Mouse (Mus musculus) erythroblast, embryonic 14.5 days (primary cell): ENCODE data around the gene Gm17545. TPM values are rescaled to one million over a fixed set of nuclear protein-coding genes. Genes with fewer than 3 reads are reported as not detected.

ENCODE experiments used
- H3K27me3 ChIP-seq: 2 replicates; pipeline ENCODE4 v1.6.1; 2012; ENCODE audit warnings: inconsistent platforms; ENCODE audit not compliant: control insufficient read depth
- H3K36me3 ChIP-seq: 2 replicates; pipeline ENCODE4 v1.6.1; 2012; ENCODE audit warnings: mild to moderate bottlenecking, inconsistent platforms; ENCODE audit not compliant: control insufficient read depth
- H3K4me1 ChIP-seq: 2 replicates; pipeline ENCODE4 v1.6.1; 2012; ENCODE audit warnings: inconsistent platforms; ENCODE audit not compliant: control insufficient read depth
- H3K4me3 ChIP-seq: replicated peaks from 2 replicates; pipeline ENCODE3; 2012; ENCODE audit warnings: moderate library complexity, mild to moderate bottlenecking, inconsistent platforms
- H3K9me3 ChIP-seq: 2 replicates; pipeline ENCODE4 v1.6.1; 2012; ENCODE audit warnings: low read length, inconsistent platforms, mixed read lengths; ENCODE audit not compliant: control insufficient read depth
- GATA1 ChIP-seq: IDR thresholded peaks from 2 replicates; pipeline ENCODE4 v1.6.1; 2012; ENCODE audit warnings: low read length, inconsistent platforms, mixed read lengths
- TAL1 ChIP-seq: IDR thresholded peaks from 3 replicates; pipeline ENCODE4 v1.6.1; 2012; ENCODE audit warnings: low read length, inconsistent platforms, mixed read lengths
- polyA plus RNA-seq: library from polyadenylated mRNA; stranded (reverse); fragments of >175 nt; gene quantifications from 2 replicates; pipeline ENCODE4 v1.2.3, GENCODE M21; 2012

Gene Gm17545
- polyA plus RNA-seq, 1 experiment: not detected

DNA sequence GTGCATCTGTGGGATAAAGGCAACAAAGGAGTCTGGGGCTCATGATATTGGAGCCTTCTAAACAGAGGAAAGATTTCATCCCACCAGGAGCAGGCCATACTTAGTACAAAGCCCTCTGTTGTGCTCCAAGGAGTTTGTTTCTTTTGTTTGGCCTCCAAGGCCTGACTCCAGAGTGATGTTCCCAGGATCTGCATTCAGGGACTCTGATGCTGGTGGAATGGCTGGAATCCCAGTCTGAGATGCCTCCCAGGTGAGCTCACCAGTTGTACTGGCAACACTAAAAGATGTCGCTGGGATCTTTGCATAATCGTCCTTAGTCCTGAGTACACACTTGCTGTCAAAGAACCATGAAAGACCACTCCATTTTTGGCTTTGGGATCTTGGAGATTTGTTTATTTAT lies 20.0 kb upstream of the Gm17545 start:
- Histone ChIP-seq H3K27me3 (no peaks in the 10 kb centered on the region), H3K4me1 (peaks cover 8% of the 10 kb centered on the region), H3K9me3 (no peaks in the 10 kb centered on the region), H3K36me3 (no peaks in the 10 kb centered on the region), H3K4me3 (no peak overlapping the region)
- TF ChIP-seq GATA1 (no peak), TAL1 (no peak)

DNA sequence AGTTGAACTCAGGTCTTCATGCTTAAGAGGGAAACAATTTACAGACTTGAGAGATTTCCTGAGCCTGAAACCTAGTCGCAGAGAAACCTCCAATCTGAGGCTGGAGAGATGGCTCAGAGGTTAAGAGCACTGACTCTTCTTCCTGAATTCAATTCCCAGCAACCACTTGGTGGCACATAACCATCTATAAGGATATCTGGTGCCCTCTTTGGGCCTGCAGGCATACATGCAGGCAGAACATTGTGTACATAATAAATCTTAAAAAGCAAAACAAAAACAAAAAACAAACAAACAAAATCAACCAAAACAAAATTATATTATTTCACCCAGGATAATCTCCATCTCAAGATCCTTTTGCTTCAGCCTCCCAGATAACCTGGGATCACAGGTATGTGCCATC lies 15.3 kb upstream of the Gm17545 start:
- TF ChIP-seq GATA1 (no peak), TAL1 (no peak)
- Histone ChIP-seq H3K4me3 (no peak overlapping the region), H3K27me3 (no peaks in the 10 kb centered on the region), H3K4me1 (no peaks in the 10 kb centered on the region), H3K36me3 (no peaks in the 10 kb centered on the region), H3K9me3 (no peaks in the 10 kb centered on the region)

- Histone ChIP-seq H3K4me1 (peaks cover 8% of the 10 kb centered on the region), H3K27me3 (no peaks in the 10 kb centered on the region), H3K9me3 (no peaks in the 10 kb centered on the region), H3K36me3 (peaks cover 27% of the 10 kb centered on the region), H3K4me3 (no peak overlapping the region)
- TF ChIP-seq TAL1 (no peak), GATA1 (no peak)
Measured at GRCm38 (mm10) chr9:22443157-22443556, 10.9 kb upstream of the Gm17545 start.

DNA sequence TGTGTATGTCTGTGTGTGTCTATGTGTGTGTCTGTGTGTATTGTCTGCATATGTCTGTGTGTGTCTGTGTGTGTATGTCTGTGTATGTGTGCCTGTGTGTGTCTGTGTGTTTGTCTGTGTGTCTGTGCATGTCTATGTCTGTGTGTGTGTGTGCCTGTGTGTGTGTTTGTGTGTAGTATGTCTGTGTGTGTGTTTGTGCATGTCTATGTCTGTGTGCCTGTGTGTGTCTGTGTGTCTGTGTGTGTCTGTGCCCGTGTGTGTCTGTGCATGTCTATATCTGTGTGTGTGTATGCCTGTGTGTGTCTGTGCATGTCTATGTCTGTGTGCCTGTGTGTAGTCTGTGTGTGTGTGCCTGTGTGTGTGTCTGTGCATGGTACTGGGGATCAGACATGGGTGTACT lies 9.0 kb upstream of the Gm17545 start:
- no peak for TF ChIP-seq TAL1
- no peak for TF ChIP-seq GATA1
- Histone ChIP-seq H3K4me3 (no peak overlapping the region), H3K9me3 (no peaks in the 10 kb centered on the region), H3K27me3 (no peaks in the 10 kb centered on the region), H3K4me1 (peaks cover 8% of the 10 kb centered on the region), H3K36me3 (peaks cover 47% of the 10 kb centered on the region)

DNA sequence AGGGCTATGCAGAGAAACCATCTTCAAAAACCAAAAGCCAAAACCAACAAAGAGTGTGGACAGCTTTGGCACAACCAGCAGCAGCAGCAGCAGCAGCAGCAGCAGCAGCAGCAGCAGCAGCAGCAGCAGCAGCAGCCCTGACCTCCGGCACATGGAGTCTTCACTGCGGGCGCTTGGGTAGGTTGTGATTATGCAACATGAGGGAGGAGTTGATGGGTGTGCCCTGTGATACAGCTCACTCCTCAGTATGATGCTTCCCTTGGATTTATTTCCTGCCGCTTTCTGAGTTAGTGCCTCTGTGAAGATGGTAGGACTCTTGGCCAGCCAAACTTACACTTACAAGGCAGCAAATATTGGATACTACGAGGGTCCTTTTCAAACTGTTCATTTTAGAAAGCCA lies 6.9 kb upstream of the Gm17545 start:
- TF ChIP-seq GATA1 (no peak), TAL1 (no peak)
- Histone ChIP-seq H3K27me3 (no peaks in the 10 kb centered on the region), H3K9me3 (no peaks in the 10 kb centered on the region), H3K4me3 (no peak overlapping the region), H3K4me1 (peaks cover 13% of the 10 kb centered on the region), H3K36me3 (peaks cover 68% of the 10 kb centered on the region)

- H3K4me3 ChIP-seq: no peak overlapping the region
- H3K27me3 ChIP-seq: no peaks in the 10 kb centered on the region
- no peak for TF ChIP-seq TAL1
- no peak for TF ChIP-seq GATA1
- H3K4me1 ChIP-seq: peaks cover 24% of the 10 kb centered on the region
- peaks cover 80% of the 10 kb centered on the region for H3K36me3 ChIP-seq
- H3K9me3 ChIP-seq: no peaks in the 10 kb centered on the region
Measured at GRCm38 (mm10) chr9:22448420-22448819, 5.7 kb upstream of the Gm17545 start.

DNA sequence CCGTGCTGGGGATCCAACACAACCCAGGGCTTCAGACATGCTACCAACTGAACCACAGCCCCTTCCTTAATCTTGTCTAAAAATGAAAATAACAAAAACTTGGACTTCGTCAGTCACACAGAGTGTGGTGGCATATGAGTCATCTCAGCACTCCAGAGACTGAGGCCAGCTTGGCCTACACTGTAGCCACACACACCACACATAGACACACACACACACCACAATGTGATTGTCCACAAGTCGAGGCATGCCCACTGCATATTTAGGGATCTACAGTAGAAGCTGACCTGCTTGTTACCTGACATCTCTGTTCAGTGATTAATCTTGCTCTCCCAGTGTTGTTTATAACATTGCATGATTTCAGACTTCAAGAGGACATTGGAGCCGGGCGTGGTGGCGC lies 4.9 kb upstream of the Gm17545 start:
- H3K9me3 ChIP-seq: no peaks in the 10 kb centered on the region
- peaks cover 83% of the 10 kb centered on the region for H3K36me3 ChIP-seq
- no peak overlapping the region for H3K4me3 ChIP-seq
- no peaks in the 10 kb centered on the region for H3K27me3 ChIP-seq
- peaks cover 30% of the 10 kb centered on the region for H3K4me1 ChIP-seq
- TF ChIP-seq GATA1: no peak
- TF ChIP-seq TAL1: no peak

DNA sequence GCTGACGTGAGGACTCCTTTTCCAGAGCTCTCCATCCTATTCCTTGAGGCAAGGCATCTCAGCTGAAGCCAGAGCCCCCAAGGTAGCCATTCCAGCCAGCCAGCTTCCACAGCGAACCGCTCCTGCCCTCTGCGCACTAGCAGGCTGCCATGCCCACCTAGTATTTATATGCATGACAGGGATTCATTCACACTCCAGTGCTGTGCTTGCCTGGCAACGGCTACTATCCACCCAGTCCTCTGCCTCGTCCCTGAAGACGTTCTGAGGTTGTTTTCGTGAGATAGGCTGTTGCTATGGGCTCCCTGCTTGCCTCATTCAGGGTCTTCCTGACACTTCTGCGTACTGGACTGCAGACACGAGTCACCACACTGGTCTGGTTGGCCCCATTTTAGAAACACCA lies 1.4 kb upstream of the Gm17545 start:
- TF ChIP-seq GATA1 (no peak), TAL1 (no peak)
- H3K4me3 ChIP-seq: no peak overlapping the region
- peaks cover 94% of the 10 kb centered on the region for H3K36me3 ChIP-seq
- H3K27me3 ChIP-seq: no peaks in the 10 kb centered on the region
- peaks cover 26% of the 10 kb centered on the region for H3K4me1 ChIP-seq
- no peaks in the 10 kb centered on the region for H3K9me3 ChIP-seq

- peaks cover 26% of the 10 kb centered on the region for H3K4me1 ChIP-seq
Measured at GRCm38 (mm10) chr9:22453501-22453924, 577 bp upstream of the Gm17545 start.

GRCm38 (mm10) chr9:22455041-22455440 lies 951 bp downstream of the Gm17545 start:
- H3K36me3 ChIP-seq: peaks cover 82% of the 10 kb centered on the region
- TF ChIP-seq GATA1 (no peak), TAL1 (no peak)
- peaks cover 26% of the 10 kb centered on the region for H3K4me1 ChIP-seq
- no peak overlapping the region for H3K4me3 ChIP-seq
- H3K27me3 ChIP-seq: no peaks in the 10 kb centered on the region
- H3K9me3 ChIP-seq: no peaks in the 10 kb centered on the region

More at GRCm38 (mm10) chr9:22453501-22453924, 577 bp upstream of the Gm17545 start:
- peak overlapping the region; percentile 12 for H3K4me3 ChIP-seq
- TF ChIP-seq GATA1 (no peak), TAL1 (peak; percentile 32; the same call in 1 of the 3 replicates)
- H3K36me3 ChIP-seq: peaks cover 92% of the 10 kb centered on the region
- H3K9me3 ChIP-seq: no peaks in the 10 kb centered on the region
- H3K27me3 ChIP-seq: no peaks in the 10 kb centered on the region
